Mouse (Mus musculus) urinary bladder, postnatal 10 days (tissue): Measurements from ENCODE around the gene Vmn1r38.
"Not testable (repeated sequence)": the region's sequence is repeated elsewhere in the genome, so short reads cannot be mapped to it uniquely, and the experiment has no call there.

ENCODE experiments used
- DNase-seq: peaks from one replicate; pipeline ENCODE4 v3.0.0; 2022; ENCODE audit warnings: low spot score

The Vmn1r38 gene

DNA sequence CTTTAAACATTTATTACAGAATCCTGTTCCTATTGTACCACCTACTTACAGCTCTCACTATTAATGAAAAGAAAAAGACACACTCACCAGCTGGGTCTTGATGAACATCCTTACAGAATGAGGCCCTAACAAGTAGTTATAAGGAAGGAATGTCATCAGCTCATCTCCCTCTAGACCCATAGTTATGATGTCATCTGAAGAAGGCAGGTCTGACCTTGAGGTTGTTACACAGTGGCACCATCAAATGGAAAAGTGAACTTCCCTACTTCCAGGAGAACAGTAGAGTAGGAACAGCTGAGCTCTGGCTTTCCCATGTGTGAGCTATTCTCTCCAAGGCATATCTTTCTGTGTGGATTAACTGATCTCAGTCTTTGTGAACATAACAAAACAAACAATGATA, at the start of gene Vmn1r38:
Vmn1r38 (minus strand) TSS at position 101 of the 400 bp plus-strand sequence.
- not testable (repeated sequence) for DNase-seq

DNA sequence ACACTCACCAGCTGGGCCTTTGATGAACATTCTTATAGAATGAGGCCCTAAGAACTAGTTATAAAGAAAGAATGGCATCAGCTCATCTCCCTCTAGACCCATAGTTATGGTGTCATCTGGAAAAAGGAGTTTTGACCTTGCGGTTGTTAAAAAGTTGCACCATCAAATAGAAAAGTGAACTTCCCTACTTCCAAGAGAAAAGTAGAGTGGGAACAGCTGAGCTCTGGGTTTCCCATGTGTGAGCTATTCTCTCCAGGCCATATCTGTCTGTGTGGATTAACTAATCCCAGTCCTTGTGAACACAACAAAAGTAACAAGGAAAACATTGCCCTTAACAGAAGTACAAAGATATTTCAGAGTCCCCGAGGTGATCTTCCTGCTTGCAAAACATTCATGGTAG, 28.1 kb upstream of the Vmn1r38 start, which contains the start of gene Vmn1r39:
Vmn1r39 (minus strand) TSS at position 101 of the 400 bp plus-strand sequence.
- DNase-seq: no peak

- DNase-seq: no peak
Measured at GRCm38 (mm10) chr6:66806311-66806710, 23.9 kb upstream of the Vmn1r38 start.

GRCm38 (mm10) chr6:66805713-66806112, 23.3 kb upstream of the Vmn1r38 start:
- no peak for DNase-seq

DNA sequence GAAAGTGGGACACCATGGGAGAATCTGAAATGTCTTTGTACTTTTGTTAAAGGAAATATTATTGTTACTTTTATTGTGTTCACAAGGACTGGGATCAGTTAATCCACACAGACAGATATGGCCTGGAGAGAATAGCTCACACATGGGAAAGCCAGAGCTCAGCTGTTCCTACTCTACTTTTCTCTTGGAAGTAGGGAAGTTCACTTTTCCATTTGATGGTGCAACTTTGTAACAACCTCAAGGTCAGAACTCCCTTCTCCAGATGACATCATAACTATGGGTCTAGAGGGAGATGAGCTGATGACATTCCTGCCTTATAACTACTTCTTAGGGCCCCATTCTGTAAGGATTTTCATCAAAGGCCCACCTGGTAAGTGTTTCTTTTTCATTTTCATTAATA, 53.3 kb downstream of the Vmn1r38 start, which contains the start of gene Vmn1r37:
Vmn1r37 (plus strand) TSS at position 301 of the 400 bp plus-strand sequence.
- DNase-seq: not testable (repeated sequence)
